Mouse (Mus musculus) cerebellum, postnatal 14 days (tissue): Measurements from ENCODE around the gene Gm49394.

Experiments used
- DNase-seq, 2 experiments: peaks; one replicate each; pipeline ENCODE4 v3.0.0; 2021; ENCODE audit warnings: mixed read lengths in 2 of 2

Gene Gm49394

GRCm38 (mm10) chr7:142669751-142670625 lies at the start of gene Gm49394:
Gene Gm49394, minus strand, starts transcription at chr7:142669942.
- DNase-seq, result peak in 1 of 2 experiments; percentile 59

DNA sequence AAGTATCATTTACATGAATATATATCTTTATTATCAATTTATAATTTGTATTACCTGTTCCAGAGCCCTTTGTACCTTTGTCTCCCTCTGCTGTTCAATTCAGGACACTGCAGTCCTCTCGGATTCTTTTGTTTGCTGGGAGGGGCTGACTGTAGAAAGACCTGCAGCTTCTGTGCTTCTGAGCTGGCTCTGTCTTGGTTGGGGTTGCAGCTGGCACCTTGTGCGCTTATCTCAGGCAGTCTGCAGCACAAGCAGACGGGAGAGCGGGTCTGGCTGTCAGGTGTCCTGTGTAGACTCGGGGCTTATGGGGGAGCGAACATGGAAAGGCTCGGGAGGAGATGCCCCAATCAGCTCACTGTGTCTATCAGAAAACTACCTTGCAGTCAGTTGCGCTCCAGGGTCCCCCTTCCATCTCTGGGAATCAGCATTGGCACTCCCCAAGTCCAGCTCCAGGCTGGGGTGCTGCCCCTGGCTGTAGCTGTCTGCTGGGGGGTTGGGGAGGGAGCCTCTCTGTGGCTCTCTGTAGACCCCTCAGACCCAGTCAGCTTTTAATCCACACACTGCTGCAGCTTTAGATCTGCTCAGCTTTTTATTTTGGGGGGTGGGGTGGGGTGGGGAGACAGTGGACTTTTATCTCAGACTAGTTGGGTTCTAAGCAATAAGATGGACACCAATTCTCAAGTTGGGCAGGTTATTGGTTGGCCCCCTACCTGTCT lies 45.2 kb upstream of the Gm49394 start:
- peak; percentile 74 to 77 for DNase-seq

DNA sequence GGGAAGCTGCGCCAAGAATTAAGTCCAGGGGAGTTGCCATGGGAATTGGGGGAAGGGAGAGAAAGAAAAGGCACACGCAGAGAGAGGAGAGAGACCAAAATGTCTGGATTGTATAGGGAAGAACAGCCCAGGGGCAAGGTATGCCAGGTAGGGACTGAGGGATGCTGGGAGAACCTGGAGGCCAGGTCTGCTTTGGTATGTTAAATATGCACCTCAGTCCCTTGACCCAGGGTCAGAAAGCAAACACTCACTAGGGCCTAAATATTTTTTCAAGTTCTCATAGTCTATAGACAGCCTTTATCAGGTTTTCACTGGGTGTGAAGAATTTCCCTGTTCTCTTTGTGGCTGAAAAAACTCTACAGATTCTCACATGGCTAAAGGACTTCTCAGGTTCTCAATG lies 37.1 kb upstream of the Gm49394 start:
- no peak for DNase-seq

GRCm38 (mm10) chr7:142699334-142699860 lies 29.7 kb upstream of the Gm49394 start:
- DNase-seq, result no peak

DNA sequence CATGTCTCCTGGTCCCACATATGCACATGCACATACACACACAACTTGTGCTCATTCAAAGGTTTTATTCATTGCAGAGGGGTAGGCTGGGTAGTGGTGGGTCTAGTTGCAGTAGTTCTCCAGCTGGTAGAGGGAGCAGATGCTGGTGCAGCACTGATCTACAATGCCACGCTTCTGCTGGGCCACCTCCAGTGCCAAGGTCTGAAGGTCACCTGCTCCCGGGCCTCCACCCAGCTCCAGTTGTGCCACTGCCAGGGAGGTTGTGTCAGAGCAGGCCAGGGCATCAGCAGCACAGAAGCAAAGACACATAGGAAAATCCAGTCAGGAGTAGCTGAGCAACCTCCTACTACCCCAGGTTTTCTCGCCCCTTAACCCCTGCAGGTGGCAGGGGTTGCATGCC lies 8.9 kb upstream of the Gm49394 start:
- peak in 1 of 2 experiments; percentile 3 for DNase-seq

- DNase-seq, result peak; percentile 82 to 88
Measured at GRCm38 (mm10) chr7:142675644-142676043, 5.9 kb upstream of the Gm49394 start.

DNA sequence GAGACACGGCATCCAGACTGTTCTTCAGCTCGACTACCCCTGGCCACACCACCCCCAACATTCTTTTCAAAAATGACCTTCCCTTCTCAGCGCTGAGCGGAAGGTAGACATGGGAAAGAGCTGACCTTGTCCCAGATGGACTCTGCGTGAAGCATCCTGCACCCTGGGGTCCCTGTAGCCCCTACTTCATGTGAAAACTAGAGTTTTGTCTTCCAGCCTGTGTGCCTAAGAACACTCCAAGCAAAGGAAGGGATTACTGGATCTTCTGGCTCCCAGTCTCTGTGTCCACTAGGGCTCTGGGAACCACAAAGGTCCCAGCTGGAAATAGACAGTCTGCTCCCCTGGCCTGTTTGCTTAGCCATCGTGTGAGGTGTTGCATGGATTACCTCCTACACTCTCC lies 5.4 kb upstream of the Gm49394 start:
- DNase-seq, result peak in 1 of 2 experiments; percentile 18

DNA sequence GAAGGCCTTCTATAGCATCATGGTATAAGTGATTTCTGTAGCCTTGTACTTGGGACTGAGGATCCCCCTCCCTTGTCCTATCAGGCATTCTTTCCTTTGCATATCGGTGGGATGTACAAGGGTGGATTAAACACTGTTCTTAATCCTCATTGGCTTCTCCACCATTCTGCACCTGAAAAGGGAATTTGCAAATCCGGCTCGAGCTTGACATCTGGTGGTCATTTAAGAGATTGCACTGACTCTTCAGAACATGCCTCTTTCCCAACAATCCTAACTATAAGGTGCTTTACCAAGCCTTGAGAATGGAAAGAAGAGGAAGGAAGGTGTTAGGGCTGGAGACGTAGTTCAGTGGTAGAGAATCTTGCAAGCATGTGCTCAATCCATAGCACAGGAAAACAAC lies 2.4 kb upstream of the Gm49394 start:
- DNase-seq, result peak; percentile 85

GRCm38 (mm10) chr7:142671067-142671466 lies 1.3 kb upstream of the Gm49394 start:
- peak in 1 of 2 experiments; percentile 54 for DNase-seq

DNA sequence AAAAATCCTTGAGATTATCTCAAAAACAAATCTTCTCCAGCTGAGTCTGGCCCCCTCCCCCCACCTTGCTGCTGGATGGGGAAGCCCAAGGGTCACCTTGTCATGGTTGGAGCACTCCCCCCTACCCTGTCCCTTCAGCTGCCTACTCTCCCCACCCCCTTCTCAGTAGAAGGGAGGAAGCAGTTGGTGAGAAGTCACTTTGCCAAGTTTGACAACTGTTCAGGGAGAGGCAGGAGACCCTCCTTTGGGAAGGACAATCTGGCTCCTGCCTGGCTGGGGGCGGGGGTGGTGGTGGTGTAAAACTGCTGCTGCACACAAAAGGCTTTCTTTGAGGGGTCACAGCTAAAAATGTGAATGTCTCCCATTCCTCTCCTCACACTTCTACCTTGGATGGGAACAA lies 1.4 kb downstream of the Gm49394 start:
- no peak for DNase-seq

- no peak for DNase-seq
Measured at GRCm38 (mm10) chr7:142667521-142667920, 2.2 kb downstream of the Gm49394 start.

DNA sequence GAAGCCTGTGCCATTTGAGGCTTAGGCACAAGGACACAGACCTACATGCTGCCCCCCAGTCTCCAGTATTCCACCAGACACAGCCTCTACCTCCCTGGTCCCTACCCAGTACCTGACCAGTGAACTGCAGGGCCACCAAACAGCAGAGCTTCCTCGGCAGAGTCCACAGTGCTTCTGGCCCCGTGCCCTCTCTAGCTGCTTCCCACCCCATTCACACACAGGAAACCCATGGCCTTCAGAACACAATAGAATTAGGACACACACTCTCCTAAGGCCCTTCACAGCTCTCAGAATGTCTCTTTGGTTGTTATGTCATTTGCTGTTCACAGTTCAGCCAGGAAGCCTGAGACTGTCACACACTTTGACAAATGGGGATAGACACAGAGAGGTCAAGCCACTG lies 3.1 kb downstream of the Gm49394 start, which contains the start of gene Igf2:
Gene Igf2 (minus strand): TSS at position 158 of the 400 bp plus-strand sequence.
- DNase-seq, result no peak

- no peak for DNase-seq
Measured at GRCm38 (mm10) chr7:142666109-142666508, 3.6 kb downstream of the Gm49394 start.

DNA sequence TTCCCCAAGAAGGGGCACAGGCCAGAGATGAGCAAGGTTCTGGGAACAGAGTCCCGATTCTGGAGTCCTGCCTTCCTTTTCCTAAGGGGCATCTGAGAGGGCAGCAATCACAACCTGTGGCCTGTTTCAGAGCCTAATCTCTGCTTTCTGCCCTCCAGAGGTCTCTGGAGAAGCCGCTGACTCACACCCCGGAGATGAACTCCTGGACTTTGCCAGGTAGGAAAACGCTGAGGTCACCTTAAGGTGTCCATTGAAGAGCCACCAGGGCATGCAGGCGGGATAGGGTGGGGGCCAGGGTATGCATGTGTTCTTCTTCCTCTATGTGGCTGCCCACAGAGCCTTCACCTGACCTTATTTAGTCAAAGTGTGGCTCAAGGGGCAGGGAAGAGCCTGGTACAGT lies 4.4 kb downstream of the Gm49394 start:
- DNase-seq, result no peak

- no peak for DNase-seq
Measured at GRCm38 (mm10) chr7:142664465-142665029, 5.2 kb downstream of the Gm49394 start.

DNA sequence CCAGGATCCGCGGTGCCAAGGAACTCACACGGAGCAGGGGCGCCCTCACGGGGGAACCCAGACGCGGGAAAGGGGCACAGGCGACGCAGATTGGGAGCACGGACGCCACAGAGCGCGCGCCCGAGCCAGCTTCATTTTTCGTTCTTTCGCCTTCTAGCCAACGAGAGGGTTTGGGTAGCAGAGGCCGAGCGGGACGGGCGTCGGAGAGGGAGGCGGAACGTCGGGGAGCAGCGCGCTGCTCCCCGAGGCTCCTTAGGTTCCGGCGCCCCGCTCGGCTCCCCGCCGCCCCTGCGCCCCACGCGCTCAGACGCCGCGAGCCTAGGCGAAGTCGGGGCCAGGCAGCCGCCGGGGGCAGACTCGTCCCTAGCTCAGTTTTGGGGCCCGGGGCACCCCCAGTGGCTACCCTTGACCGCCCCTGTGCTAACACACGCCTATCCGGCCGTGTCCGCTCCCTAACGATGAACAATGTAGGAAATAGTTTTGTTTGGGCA lies 5.8 kb downstream of the Gm49394 start:
- DNase-seq, result no peak

DNA sequence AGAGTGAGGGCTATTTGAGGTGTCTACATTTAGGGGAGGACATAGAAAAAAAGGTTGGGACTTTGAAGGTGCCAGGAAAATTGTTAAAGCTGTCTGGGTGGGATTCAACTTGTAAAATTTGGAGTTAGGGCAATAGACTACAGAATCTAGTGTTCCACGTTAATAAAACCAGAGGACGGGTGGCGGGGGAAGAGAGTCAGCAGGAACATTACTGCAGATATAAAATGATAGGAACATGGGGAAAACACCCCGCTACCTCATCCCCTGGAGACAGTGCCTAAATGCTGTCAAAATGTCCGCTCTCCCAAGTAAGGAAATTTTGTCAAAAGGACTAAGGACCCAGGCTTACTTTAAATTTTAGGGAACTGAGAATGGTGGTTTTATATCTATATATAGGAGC lies 6.6 kb downstream of the Gm49394 start:
- no peak for DNase-seq

GRCm38 (mm10) chr7:142661811-142662210 lies 7.9 kb downstream of the Gm49394 start:
- DNase-seq, result no peak

DNA sequence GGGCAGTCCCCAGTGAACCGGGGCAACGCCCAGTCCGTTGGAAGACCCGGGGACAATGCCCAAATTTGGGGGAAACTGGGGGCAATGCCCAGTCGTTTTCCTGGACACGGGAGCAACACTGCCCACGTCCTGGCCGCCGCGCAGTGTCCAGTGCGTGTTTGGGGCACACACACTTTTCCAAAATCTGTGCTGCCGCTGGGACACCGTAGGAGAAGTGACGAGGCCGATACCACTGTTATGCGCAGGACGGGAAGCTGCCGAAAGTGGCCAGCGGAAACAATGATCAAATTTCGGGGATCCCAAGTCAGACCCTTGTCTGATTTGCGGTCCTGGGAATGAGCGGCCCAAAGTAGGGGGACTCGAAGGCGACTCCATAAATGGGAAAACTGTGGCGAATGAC lies 8.7 kb downstream of the Gm49394 start:
- no peak for DNase-seq

GRCm38 (mm10) chr7:142660651-142660945 lies 9.1 kb downstream of the Gm49394 start:
- DNase-seq, result no peak

GRCm38 (mm10) chr7:142659767-142660650 lies 9.7 kb downstream of the Gm49394 start:
- DNase-seq, result no peak

- DNase-seq, result no peak
Measured at GRCm38 (mm10) chr7:142659181-142659681, 10.5 kb downstream of the Gm49394 start.
